ENCODE assay signal across 8 mouse cellular contexts in genomic region chr2:132111266-132111665, GRCm38 (mm10). TPM values are rescaled to one million over a fixed set of nuclear protein-coding genes. Genes with fewer than 3 reads are reported as not detected.
DNase-seq lines count a peak whose midpoint lies in the region; ATAC-seq and TF ChIP-seq lines count a peak whose summit lies in the region.

No protein-coding gene starts in this region.

- H3K9me3 ChIP-seq in hindbrain, embryonic 13.5 days: no peaks in the 10 kb centered on the region

- peak overlapping the region; percentile 45 for H3K4me3 ChIP-seq in cerebellum, adult 2 months (replicated peaks; ENCODE audit: insufficient read depth, low read depth, low read length)
- H3K4me3 ChIP-seq in hindbrain, embryonic 13.5 days: no peak overlapping the region

- TF ChIP-seq CTCF in cerebellum, adult 2 months (IDR thresholded peaks at IDR 0.05; ENCODE audit: borderline replicate concordance, insufficient read depth, low read depth, low read length): peak; percentile 72

- WGBS in cerebellum, adult 2 months: 33% methylated on average over 9 of the region's 9 CpGs
- 54% methylated on average over 9 of the region's 9 CpGs for WGBS in hindbrain, embryonic 13.5 days

- no peak overlapping the region for H3K27ac ChIP-seq in cerebellum, adult 2 months (ENCODE audit: insufficient read depth, low read length)
- H3K27ac ChIP-seq in hindbrain, embryonic 13.5 days: peak overlapping the region; percentile 40; the same call in 1 of the 2 replicates

- peak; percentile 38 for ATAC-seq in hindbrain, embryonic 13.5 days (ENCODE audit: low FRiP score)

- H3K4me1 ChIP-seq in cerebellum, adult 2 months (ENCODE audit: control insufficient read depth, insufficient read depth, low read length): peaks cover 22% of the 10 kb centered on the region
- H3K4me1 ChIP-seq in hindbrain, embryonic 13.5 days (replicated peaks): peaks cover 21% of the 10 kb centered on the region

- H3K4me2 ChIP-seq in hindbrain, embryonic 13.5 days: no peak overlapping the region

- H3K36me3 ChIP-seq in hindbrain, embryonic 13.5 days: peaks cover 6% of the 10 kb centered on the region

- H3K9ac ChIP-seq in hindbrain, embryonic 13.5 days: 0 out of 2 replicates have a peak overlapping the region, but pooled peaks have one; percentile 5

- no peaks in the 10 kb centered on the region for H3K27me3 ChIP-seq in cerebellum, adult 2 months (ENCODE audit: control insufficient read depth, insufficient read depth, low read length)
- no peaks in the 10 kb centered on the region for H3K27me3 ChIP-seq in hindbrain, embryonic 13.5 days

- no peak for TF ChIP-seq POLR2A in cerebellum, adult 2 months (IDR thresholded peaks at IDR 0.05; ENCODE audit: borderline replicate concordance, insufficient read depth, low read length)

- peak; percentile 62 to 87 for DNase-seq in adrenal gland, adult (ENCODE audit: inconsistent age in 2 of 2, low spot score in 1 of 2)
- no peak for DNase-seq in adrenal gland, adult 18-20 months (ENCODE audit: low spot score in 2 of 2)
- peak; percentile 66 to 68 for DNase-seq in cerebellum, adult 2 months
- DNase-seq in forelimb bud, embryonic 11.5 days (ENCODE audit: low read depth, low spot score): peak; percentile 46
- DNase-seq in layer of hippocampus, postnatal 36 days: peak; percentile 55 to 60
- DNase-seq in lung, postnatal 36 days: peak; percentile 90
- peak; percentile 74 for DNase-seq in right cerebral cortex, postnatal 25 days

RNA-seq across cellular contexts. Expression of gene Slc23a2, which starts 33.6 kb away (rescaled TPM):
- 100 to 1,000 TPM; 239 to 346 TPM for total RNA-seq in adrenal gland, adult 18-20 months (2021)
- 68.6 and 76.9 TPM in 2 replicates for polyA plus RNA-seq in cerebellum, adult 2 months (2012; rRNA removed)
- 25.5 and 25.9 TPM in 2 replicates for polyA plus RNA-seq in hindbrain, embryonic 13.5 days (2015; fragmentation: Nextera tagmentation; extraction: Ambion mirVana)
- total RNA-seq in layer of hippocampus, postnatal 36 days (2021): 10 to 100 TPM; 94.4 to 98.1 TPM

Comparison
In these comparisons a context has a peak if more than half of its experiments do, and no peak if none do; other contexts are left out.
1. DNase-seq: peak in adrenal gland, adult (2 of 2), cerebellum, adult 2 months (2 of 2), forelimb bud, embryonic 11.5 days (single experiment), layer of hippocampus, postnatal 36 days (2 of 2), lung, postnatal 36 days (single experiment) and right cerebral cortex, postnatal 25 days (single experiment); none in adrenal gland, adult 18-20 months (0 of 2).